Mouse (Mus musculus): ENCODE measurements around the gene Pde10a. TPM values are rescaled to one million over a fixed set of nuclear protein-coding genes. Genes with fewer than 3 reads are reported as not detected.

Pde10a gene
- polyA plus RNA-seq, 1 experiment from 2014 or later = 1.3 TPM

DNA sequence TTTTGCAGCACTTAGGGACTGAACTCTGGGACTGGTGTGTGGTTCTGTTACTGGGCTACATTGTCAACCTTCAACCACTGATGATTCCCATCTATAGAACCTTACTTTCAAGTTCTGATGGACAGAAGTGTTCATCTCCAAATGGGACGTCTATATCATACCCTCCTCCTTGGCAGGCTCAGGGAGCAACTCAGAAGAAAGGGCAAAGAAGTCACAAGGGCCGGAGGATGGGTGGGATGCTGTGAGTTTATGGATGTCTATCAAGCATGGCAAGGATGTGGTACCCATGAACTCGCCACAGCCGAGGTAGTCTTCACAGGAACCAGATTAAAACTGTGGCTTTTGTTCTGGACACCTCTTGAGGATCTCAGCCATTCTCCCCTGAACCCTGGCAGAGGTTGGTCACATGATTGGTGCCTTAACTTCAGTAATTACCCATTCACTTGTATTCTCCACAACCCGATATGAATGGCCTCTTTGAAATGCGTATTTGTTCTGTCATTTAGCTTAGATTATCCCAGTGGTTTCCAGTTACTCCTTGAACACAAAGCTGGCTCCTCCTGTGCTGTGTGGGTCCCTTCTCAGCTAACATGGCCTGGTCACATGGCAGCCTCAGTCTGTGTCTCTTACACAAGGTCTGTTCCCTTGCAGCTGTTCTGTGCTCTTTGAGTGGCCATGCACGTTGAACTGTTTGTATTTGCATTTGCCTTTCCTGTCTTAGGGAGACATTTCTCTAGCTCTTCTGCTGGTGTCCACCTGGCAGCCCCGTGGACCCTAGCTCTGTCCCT, 510.6 kb downstream of the Pde10a start:
- 62% methylated on average over 8 of the region's 8 CpGs for whole genome bisulfite sequencing
- Histone ChIP-seq H3K27ac (no peak overlapping the region), H3K9ac (ENCODE audit: low read depth, low read length) (no peak overlapping the region), H3K9me3 (replicated peaks; ENCODE audit: low read length) (no peaks in the 10 kb centered on the region), H3K36me3 (ENCODE audit: insufficient read depth, low read length) (no peaks in the 10 kb centered on the region), H3K4me3 (replicated peaks; ENCODE audit: low read depth, low read length) (no peak overlapping the region), H3K4me2 (ENCODE audit: low read length) (no peak overlapping the region), H3K27me3 (ENCODE audit: insufficient read depth, low read length) (no peaks in the 10 kb centered on the region), H3K4me1 (replicated peaks; ENCODE audit: insufficient read depth, low read length) (no peaks in the 10 kb centered on the region)
- DNase-seq (ENCODE audit: low spot score) (no peak), ATAC-seq (replicated peaks; ENCODE audit: low FRiP score, low read depth) (no peak)
- TF ChIP-seq CTCF (IDR thresholded peaks at IDR 0.05; ENCODE audit: low read depth) = no peak

Other genes with a start within 250 kb of the Pde10a start
- gene Mpc1, start 242.5 kb upstream of the Pde10a start, polyA plus RNA-seq (2015; fragmentation: Nextera tagmentation; extraction: Ambion mirVana) = 444 and 498 TPM in 2 replicates
- gene Sft2d1, start 214.3 kb upstream of the Pde10a start, polyA plus RNA-seq (2015; fragmentation: Nextera tagmentation; extraction: Ambion mirVana) = 93.3 and 102 TPM in 2 replicates
- gene Prr18, start 187.9 kb upstream of the Pde10a start, polyA plus RNA-seq (2015; fragmentation: Nextera tagmentation; extraction: Ambion mirVana) = 0.20 and 0.28 TPM in 2 replicates
- 0.46 and 0.50 TPM in 2 replicates for gene T2, start 169.4 kb upstream of the Pde10a start, polyA plus RNA-seq (2015; fragmentation: Nextera tagmentation; extraction: Ambion mirVana)
- 0.17 TPM in 2 replicates for gene T, start 90.9 kb upstream of the Pde10a start, polyA plus RNA-seq (2015; fragmentation: Nextera tagmentation; extraction: Ambion mirVana)
- gene Gm17087, start 41.6 kb downstream of the Pde10a start, polyA plus RNA-seq (2015; fragmentation: Nextera tagmentation; extraction: Ambion mirVana) = 0.13 TPM in 1 of 2 replicates, not detected in the other